Mouse (Mus musculus): ENCODE measurements around the gene Sirt7.
A peak's percentile ranks its signal among the peaks of the same experiment; 100 is the strongest.

Sirt7 gene

DNA sequence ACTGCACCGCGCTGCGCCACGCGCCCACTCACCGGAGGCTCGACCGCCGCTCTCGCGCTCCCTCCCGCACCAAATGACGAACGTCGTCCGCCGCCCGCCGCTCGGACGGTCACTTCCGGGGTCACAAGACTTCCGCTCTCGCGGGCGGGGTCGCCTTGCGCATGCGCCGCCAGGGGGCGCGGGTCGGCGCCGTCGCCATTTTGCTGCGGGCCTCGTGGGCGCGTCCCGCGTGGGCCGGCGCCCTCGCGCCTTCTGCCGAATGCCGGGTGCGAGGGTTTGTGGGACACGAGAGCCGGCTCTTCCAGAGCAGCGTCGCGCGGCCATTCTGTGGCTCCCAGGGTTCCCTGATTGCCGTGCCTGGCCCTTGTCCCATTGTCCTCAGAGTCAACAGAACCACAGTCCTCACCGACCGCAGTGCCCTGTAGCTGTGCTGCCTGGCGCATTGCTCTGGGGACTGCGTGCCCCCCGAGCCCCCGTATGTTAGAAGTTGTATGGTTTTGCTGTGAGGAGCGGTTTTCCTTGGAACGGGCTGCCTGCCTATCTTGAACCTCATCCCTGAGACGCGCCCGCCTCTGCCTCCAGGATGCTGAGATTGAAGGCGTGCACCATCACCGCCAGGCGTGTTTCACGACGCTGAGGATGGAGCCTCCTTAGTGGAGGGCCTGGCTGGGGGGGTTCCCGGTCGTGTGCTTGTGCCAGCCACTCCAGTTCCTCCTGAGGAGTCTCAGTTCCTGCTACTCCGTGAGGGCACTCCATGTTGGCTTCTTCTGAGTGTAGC lies 43.4 kb downstream of the Sirt7 start, which contains the start of gene Arhgdia:
Gene Arhgdia, minus strand, starts transcription at position 135 of the 778 bp plus-strand sequence.
- DNase-seq = peak; percentile 90

- peak; percentile 37 for DNase-seq
Observed at GRCm38 (mm10) chr11:120580871-120581331, 44.1 kb downstream of the Sirt7 start.

DNA sequence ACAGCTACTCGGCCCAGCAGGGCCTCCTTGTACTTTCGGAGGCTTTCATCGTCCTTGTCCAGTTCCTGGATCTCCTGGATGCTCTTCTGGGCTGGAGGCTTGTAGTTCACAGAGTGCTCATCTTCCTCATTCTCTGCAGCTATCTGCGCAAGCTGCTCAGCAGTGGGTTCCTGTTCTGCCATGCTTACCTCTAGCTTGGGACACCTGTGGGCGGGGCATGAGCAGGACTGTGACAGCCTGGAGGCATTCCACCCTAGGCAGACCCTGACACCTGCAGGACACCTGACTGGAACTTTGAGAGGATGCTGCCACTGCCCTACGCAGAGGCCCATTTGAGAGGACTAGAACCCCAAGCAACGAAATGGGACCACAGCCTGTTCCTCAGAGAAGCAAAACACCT lies 44.9 kb downstream of the Sirt7 start:
- DNase-seq = no peak

- DNase-seq = peak; percentile 79
Observed at GRCm38 (mm10) chr11:120579316-120580107, 45.5 kb downstream of the Sirt7 start.

- no peak for DNase-seq
Observed at GRCm38 (mm10) chr11:120578694-120579243, 46.3 kb downstream of the Sirt7 start.

- DNase-seq = no peak
Observed at GRCm38 (mm10) chr11:120578024-120578693, 46.9 kb downstream of the Sirt7 start.

DNA sequence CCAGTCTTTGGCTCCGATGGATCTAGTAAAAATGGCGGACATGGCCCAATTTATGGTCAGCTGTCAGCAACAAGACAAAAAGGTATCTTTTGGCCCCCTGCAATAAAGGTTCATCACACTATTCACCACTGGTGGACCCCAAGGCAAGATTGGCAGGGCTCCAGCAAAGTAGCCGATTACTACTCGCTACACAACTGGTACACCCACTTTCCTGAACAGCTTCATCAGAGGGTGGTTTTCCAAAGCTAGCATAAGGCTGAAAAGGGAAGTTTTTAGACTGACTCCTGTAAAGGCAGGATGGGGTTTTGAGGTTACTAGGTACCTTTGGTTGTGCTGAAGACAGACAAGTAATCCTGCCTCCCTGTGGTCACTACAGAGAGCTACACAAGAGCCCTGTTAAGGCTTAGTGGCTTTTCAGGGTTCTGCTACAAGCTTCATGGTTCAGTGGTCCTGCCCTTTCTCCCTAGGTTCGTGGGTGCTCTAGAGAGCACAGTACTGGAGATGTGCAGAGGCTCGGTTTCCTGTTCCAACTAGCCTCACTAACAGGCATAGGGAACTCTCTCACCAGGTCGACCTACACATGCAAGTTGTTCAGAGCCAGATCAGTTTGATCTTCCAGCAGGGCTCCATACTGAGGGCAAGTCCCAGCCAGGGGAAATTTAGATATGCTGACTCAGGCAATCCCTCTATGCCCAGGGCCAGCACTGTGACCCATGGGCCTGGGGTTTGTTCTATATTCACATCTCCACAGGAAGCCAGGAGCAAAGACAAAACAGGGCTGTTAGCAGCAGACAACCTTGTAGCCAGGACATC lies 47.6 kb downstream of the Sirt7 start:
- DNase-seq = peak; percentile 37

DNA sequence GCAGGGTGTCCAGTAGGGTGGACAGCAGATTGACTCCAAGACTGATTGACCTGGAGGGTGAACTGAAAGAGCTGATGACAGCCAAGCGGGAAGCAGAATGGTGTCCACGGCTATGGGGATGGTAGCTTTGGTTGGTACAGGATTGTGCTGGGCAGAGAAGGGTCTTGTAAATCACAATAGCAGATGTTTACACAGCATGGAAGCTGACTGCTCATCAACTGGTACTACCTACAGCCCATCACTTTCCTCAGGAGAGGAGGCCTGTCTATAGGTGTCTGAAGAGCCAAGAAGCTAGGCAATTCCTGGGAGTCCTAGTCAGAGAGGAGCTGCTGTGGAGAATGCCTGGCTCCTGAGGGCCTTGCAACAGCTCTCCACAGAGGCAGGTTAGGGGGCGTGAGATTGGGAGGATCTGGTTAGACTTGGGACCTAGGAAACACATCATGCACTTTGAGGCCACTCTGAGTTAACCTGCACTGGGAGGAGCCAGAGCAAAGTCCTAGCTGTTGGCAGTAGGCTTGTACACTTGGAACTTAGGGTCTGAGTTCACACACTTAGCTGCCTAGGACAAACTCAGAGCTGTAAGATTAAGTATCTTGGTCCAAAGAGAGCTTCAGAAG lies 48.6 kb downstream of the Sirt7 start:
- DNase-seq = no peak

GRCm38 (mm10) chr11:120575940-120576339 lies 49.1 kb downstream of the Sirt7 start:
- no peak for DNase-seq

DNA sequence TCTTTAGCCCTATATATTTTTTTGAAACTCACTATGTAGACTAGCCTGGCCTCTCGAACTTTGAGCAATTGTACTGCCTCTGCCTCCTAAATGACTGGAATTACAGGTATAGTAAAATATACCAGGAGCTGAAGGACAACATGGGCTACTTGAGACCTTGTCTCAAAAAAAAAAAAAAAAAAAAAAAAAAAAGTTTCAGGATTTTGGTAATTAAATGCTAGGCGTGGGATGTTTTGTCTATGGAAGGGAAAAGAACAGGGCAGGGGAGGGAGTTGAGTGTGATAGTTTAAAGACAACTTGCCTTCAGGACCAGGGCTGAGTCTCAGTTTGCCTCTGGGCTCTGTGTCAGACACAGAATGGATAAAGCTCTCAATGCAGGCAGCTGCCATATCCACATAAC lies 50.0 kb downstream of the Sirt7 start:
- DNase-seq = no peak

- DNase-seq = no peak
Observed at GRCm38 (mm10) chr11:120574278-120574600, 50.8 kb downstream of the Sirt7 start.

GRCm38 (mm10) chr11:120573585-120574277 lies 51.3 kb downstream of the Sirt7 start:
- DNase-seq = no peak

- peak; percentile 99 for DNase-seq
Observed at GRCm38 (mm10) chr11:120572752-120573584, 52.1 kb downstream of the Sirt7 start, which contains the start of gene P4hb. Gene P4hb, minus strand, starts transcription at chr11:120573253.

DNA sequence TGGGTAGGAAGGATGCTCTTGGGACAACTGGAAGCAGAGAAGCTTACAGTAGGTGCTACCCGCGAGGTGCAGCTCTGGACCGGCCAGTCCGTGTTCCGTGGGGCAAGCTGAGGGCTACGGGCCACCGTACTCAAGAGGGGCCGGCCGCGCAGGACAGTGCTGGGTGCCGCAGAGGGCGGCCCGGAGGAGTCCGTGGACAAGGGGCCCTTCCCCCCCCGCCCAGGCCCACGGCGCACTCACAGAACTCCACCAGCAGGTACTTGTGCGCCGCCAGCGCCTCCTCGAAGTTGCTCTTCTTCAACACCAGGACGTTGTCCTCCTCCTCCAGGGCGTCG lies 52.7 kb downstream of the Sirt7 start:
- DNase-seq = no peak

DNA sequence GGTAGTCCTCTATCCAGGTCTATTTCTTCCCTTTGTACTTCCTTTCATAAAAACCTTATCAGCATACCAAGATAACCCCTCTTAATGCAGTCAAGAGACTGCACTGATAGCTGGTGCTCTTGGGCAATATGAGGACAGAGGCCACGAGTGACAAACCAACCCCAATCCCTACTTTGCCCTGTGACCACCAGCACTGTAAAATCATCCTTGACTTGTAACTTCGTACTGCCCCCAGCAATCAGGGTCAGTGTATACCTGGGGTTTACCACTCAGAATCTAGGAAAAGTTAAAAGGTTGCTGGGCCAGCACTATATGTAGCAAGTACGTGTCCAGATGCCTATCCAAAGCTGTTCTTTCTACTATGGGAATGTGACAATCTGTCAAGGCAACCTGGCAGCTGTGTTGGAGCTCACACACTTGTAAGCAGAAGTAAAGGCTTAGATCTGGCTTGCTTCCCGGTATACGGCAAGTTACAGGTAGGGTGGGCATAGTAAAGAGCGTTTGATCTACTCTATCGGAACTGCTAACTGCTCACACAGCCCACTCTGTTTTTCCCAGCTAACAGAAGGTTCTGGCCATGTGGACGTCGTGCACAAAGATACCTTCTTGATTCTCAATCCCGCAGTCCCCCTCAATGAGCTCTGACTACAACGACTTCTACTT lies 53.2 kb downstream of the Sirt7 start:
- no peak for DNase-seq

- no peak for DNase-seq
Observed at GRCm38 (mm10) chr11:120571122-120571521, 53.9 kb downstream of the Sirt7 start.

All from right cerebral cortex, postnatal 14 days (tissue).